Mouse (Mus musculus) bone marrow, adult 2 months (tissue): ENCODE measurements around the gene Bnipl. TPM values are rescaled to one million over a fixed set of nuclear protein-coding genes. Genes with fewer than 3 reads are reported as not detected.
A peak's percentile ranks its signal among the peaks of the same experiment; 100 is the strongest.

Source experiments
- H3K27ac ChIP-seq: fragments of 200-500 bp; 2 replicates; pipeline ENCODE4 v1.5.1; 2012; ENCODE audit warnings: low read depth, mild to moderate bottlenecking, control low read depth, inconsistent platforms, low read length; ENCODE audit not compliant: control insufficient read depth, poor library complexity, insufficient read depth
- H3K4me1 ChIP-seq: fragments of 200-500 bp; 2 replicates; pipeline ENCODE4 v1.6.1; 2011; ENCODE audit warnings: low read length; ENCODE audit not compliant: control insufficient read depth, insufficient read depth
- H3K4me3 ChIP-seq: fragments of 200-500 bp; replicated peaks from 2 replicates; pipeline ENCODE3; 2011; ENCODE audit warnings: mild to moderate bottlenecking, low read depth, low read length, control low read depth; ENCODE audit not compliant: control insufficient read depth
- CTCF ChIP-seq: fragments of 200-500 bp; IDR thresholded peaks from 2 replicates; pipeline ENCODE4 v1.5.1; 2011; ENCODE audit warnings: low read length, control low read depth; ENCODE audit not compliant: control insufficient read depth, insufficient read depth
- POLR2A ChIP-seq: fragments of 200-500 bp; IDR thresholded peaks from 2 replicates; pipeline ENCODE4 v1.6.1; 2011; ENCODE audit warnings: low read depth, mild to moderate bottlenecking, control low read depth, low read length, borderline replicate concordance; ENCODE audit not compliant: control insufficient read depth
- WGBS: fragments of 180-500 bp; shearing (Covaris S2); methylation state at CpG from one replicate; pipeline ENCODE4 v1.1.7; 2018; 5-methylcytosine and 5-hydroxymethylcytosine counted together
- polyA plus RNA-seq: library from polyadenylated mRNA; stranded (reverse); fragments of >200 nt; gene quantifications from 2 replicates; pipeline ENCODE4 v1.2.4, GENCODE M21; 2011; ENCODE audit warnings: low replicate concordance; ENCODE audit not compliant: missing spikeins, insufficient read depth, insufficient read length

The Bnipl gene
- polyA plus RNA-seq, 1 experiment = 1.7 TPM

DNA sequence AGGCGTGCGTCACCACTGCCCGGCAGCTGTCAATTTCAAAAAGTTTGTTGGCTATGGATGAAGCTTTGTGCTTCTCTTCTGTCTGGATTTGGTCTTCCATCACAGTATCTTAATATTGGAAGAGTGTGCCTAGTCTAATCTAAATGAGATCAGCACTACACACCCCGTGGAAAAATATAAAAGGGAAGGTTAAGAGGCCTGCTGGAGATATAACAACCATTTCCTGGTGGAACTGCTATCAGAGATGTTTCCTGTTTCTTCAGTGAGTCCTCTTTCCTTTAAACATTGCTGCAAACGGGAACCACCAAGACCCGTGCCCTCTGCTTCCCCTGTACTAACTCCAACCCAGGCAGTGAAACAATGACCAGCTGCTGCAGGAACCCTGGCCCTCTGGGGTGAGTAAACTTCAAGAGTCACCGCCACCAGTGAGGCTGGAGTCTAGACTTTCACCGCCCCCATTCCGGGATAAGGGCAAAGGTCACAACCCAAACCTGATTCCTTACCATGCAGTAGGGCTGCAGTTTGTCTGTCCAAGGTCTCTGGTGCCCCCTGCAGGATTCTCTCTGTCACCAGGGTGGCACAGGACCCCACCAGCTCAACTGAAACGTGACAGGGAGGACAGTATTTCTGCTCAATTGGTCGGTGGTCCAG is 12.2 kb upstream of the Bnipl start:
- TF ChIP-seq POLR2A (no peak), CTCF (peak; percentile 92)
- no peak overlapping the region for H3K4me3 ChIP-seq
- H3K4me1 ChIP-seq = peaks cover 2% of the 10 kb centered on the region
- 29% methylated on average over 11 of the region's 11 CpGs for WGBS
- H3K27ac ChIP-seq = no peak overlapping the region

DNA sequence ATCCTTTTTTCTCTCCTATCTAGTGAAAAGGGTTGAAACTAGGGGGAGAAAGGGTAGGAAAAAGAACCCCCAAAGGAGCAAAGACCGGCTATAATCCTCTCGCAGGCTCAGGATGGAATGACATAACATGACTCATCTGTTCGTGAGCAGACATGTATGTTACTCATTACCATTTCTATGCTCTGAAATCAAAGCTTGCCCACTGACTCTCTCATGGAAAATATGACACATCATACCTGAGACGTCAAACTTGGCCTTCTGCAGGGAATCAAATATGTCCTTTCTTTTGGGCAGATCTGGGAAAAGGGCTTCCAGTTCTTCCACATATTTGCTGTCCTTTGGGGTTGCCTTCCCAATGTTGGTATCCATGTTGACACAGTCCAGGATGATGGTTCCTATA is 11.0 kb upstream of the Bnipl start:
- Histone ChIP-seq H3K27ac (no peak overlapping the region), H3K4me3 (no peak overlapping the region), H3K4me1 (peaks cover 2% of the 10 kb centered on the region)
- TF ChIP-seq POLR2A (no peak), CTCF (no peak)
- WGBS = 87% methylated on average over 4 of the region's 4 CpGs

DNA sequence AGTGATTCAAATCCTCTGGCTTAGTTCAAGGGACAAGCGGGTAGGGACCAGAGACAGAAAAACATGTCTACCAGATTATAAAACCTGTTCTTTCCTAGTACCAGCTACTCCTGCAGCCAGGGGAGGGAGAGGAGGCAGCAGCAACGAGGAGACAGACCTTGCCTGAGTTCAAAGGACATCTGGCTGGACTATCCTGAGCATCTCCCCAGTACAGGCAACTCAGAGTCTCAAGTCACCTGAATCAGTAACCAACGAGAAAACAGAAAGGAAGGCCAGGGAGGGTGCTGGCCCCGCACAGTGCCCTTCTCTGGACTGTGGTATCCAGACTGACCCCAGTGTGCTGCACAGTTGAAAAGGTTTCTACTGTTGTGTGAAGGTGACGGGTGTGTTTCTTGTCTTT is 5.9 kb upstream of the Bnipl start:
- H3K4me1 ChIP-seq = no peaks in the 10 kb centered on the region
- no peak overlapping the region for H3K27ac ChIP-seq
- TF ChIP-seq CTCF (no peak), POLR2A (no peak)
- no peak overlapping the region for H3K4me3 ChIP-seq
- WGBS = 86% methylated on average over 5 of the region's 5 CpGs

GRCm38 (mm10) chr3:95250361-95250760 is 632 bp downstream of the Bnipl start:
- WGBS = 86% methylated on average over 5 of the region's 5 CpGs
- Histone ChIP-seq H3K4me1 (no peaks in the 10 kb centered on the region; the same call in none of the 2 replicates), H3K4me3 (no peak overlapping the region), H3K27ac (no peak overlapping the region)
- TF ChIP-seq CTCF = no peak
- no peak for TF ChIP-seq POLR2A

DNA sequence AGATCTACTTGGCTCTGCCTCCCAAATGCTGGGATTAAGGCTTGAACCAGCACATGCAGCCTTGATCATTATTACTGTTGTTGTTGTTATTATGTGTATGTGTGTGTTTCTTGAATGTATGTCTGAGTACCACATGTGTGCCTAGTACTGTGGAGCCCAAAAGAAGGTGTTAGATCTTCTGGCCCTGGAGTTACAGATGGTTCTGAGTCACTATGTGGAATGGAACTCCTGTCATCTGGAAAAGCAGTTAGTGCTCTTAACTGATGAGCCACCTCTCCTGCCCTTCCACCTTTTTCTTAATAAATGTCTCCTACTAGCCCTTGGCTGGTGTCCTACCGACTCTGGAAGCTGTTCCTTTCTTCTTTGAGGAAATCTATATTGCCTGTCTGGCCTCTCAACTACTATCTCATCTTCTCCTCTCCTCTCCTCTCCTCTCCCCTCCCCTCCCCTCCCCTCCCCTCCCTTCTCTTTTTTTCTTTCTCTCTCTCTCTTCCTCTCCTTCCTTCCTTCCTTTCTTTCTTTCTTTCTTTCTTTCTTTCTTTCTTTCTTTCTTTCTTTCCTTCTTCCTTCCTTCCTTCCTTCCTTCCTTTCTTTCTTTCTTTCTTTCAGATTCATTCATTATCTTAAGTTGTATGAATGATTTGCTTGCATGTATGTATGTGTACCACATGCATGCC is 3.2 kb downstream of the Bnipl start:
- no peak overlapping the region for H3K27ac ChIP-seq
- 35% methylated on average over 1 of the region's 1 CpGs for WGBS
- no peak overlapping the region for H3K4me3 ChIP-seq
- TF ChIP-seq CTCF (no peak), POLR2A (no peak)
- H3K4me1 ChIP-seq = no peaks in the 10 kb centered on the region; the same call in none of the 2 replicates

DNA sequence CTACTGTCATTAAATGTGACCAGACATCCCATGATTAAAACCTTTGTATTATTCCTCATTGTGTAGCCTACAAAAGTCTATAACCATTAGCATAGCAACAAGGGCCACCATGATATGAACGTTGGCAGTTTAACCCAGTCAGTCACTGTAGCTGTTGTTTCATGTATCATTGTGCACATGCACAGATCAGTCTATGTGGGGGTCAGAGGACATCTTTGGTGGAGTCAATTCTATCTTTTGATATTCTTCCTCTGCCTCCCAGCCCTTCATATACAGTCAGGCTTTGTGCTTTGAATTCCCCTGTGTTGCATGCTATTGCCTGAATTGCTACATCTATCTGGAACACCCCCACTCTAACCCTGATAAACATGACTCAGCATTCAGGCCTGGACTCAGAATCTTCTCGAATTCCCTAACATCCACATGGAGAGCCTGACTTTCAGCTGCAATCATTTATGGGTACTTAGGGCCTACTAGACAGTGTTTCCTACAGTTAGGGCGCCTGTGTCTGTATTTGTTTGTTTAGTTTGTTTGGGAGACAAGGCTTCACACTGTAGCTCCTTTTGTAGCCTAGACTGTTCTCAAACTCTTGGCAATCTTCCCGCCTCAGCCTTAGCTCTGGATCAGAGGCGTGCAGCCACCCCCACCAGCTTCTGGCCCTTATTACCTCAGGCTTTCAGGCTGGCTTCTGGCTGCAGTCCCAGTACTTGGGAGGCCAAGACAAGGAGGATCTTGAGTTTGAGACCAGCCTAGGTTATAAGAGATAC is 4.3 kb downstream of the Bnipl start:
- no peak overlapping the region for H3K27ac ChIP-seq
- no peak for TF ChIP-seq CTCF
- no peak for TF ChIP-seq POLR2A
- no peaks in the 10 kb centered on the region; the same call in none of the 2 replicates for H3K4me1 ChIP-seq
- H3K4me3 ChIP-seq = no peak overlapping the region
- WGBS = 47% methylated on average over 5 of the region's 5 CpGs

DNA sequence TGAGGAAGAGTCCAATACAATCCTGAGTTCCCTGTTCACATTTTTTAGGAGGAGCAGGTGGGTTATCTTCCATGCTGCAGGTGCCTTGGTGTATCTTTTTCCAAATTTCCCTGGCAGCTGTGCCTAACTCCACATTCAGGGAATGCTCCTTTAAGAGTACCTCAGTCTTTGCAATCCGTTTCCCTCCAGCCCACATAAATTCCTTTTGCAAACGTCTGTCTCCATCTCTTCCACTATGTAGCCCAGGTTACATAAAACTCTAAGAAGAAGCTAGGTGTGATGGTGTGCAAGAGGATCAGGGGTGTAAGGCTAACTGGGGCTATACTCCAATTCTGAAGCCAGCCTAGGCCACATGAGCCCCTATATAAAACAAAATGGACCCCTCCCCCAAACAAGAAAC is 7.9 kb downstream of the Bnipl start:
- no peak overlapping the region for H3K4me3 ChIP-seq
- no peak for TF ChIP-seq CTCF
- no peak for TF ChIP-seq POLR2A
- H3K27ac ChIP-seq = no peak overlapping the region
- WGBS = 76% methylated on average over 2 of the region's 2 CpGs
- H3K4me1 ChIP-seq = no peaks in the 10 kb centered on the region; the same call in 1 of the 2 replicates

DNA sequence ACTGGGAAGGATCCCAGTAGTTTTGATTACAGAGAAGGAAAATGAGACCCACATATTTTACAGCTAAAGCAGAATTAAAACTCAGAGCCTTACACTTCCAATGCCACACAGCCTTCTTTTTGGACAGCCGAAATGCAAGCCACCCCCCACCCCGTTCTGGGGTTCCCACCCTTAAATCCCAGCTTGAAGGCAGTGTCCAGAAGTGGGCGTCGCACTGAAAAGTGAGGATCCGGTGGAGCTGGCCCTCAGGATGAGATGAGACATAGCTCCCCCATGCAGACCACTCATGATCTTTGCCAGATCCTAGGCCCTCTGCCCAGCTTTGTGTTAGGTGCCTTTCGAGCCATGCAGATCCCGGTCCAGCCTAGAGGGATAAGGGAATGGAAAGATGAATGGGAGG is 9.5 kb downstream of the Bnipl start, which contains the start of gene Gm128:
Gene Gm128, minus strand, starts transcription at position 101 of the 400 bp plus-strand sequence.
- Histone ChIP-seq H3K27ac (no peak within 1 kb of the TSS), H3K4me1 (no peaks in the 10 kb centered on the region; the same call in 1 of the 2 replicates), H3K4me3 (no peak within 1 kb of the TSS)
- WGBS = 85% methylated on average over 7 of the region's 7 CpGs
- TF ChIP-seq CTCF (no peak), POLR2A (no peak)
